Mouse (Mus musculus) heart, embryonic 11.5 days (tissue): ENCODE data around the gene Tbc1d30. TPM values are rescaled to one million over a fixed set of nuclear protein-coding genes. Genes with fewer than 3 reads are reported as not detected.

Source experiments
- ATAC-seq: fragments of 200-750 bp; cut with Nextera tagmentation; replicated peaks from 2 replicates; pipeline ENCODE4 v1.8.0; 2017; ENCODE audit warnings: moderate library complexity; ENCODE audit not compliant: insufficient number of reproducible peaks, low FRiP score, low TSS enrichment
- H3K27ac ChIP-seq: fragments of 300-500 bp; sonication (generic); 2 replicates; pipeline ENCODE4 v1.5.1; 2014; ENCODE audit warnings: mild to moderate bottlenecking, low read depth, low read length
- H3K27me3 ChIP-seq: fragments of 300-500 bp; sonication (generic); 2 replicates; pipeline ENCODE4 v1.6.1; 2014; ENCODE audit warnings: mild to moderate bottlenecking, low read length, mixed read lengths; ENCODE audit not compliant: control insufficient read depth, insufficient read depth
- H3K36me3 ChIP-seq: fragments of 300-500 bp; sonication (generic); 2 replicates; pipeline ENCODE4 v1.6.1; 2014; ENCODE audit warnings: mild to moderate bottlenecking, low read length, moderate library complexity, mixed read lengths; ENCODE audit not compliant: control insufficient read depth, insufficient read depth
- H3K4me1 ChIP-seq: fragments of 300-500 bp; sonication (generic); 2 replicates; pipeline ENCODE4 v1.6.1; 2014; ENCODE audit warnings: low read length; ENCODE audit not compliant: control insufficient read depth, insufficient read depth
- H3K4me2 ChIP-seq: fragments of 300-500 bp; sonication (generic); 2 replicates; pipeline ENCODE4 v1.6.1; 2014; ENCODE audit warnings: mild to moderate bottlenecking, moderate library complexity
- H3K4me3 ChIP-seq: fragments of 300-500 bp; sonication (generic); 2 replicates; pipeline ENCODE4 v1.5.1; 2014; ENCODE audit warnings: low read depth, low read length
- H3K9ac ChIP-seq: fragments of 300-500 bp; sonication (generic); 2 replicates; pipeline ENCODE4 v1.6.1; 2014; ENCODE audit warnings: mild to moderate bottlenecking, low read depth, low read length, moderate library complexity
- H3K9me3 ChIP-seq: fragments of 300-500 bp; sonication (generic); replicated peaks from 2 replicates; pipeline ENCODE4 v1.6.1; 2016; ENCODE audit warnings: low read length; ENCODE audit not compliant: control insufficient read depth
- WGBS: fragments of 180-500 bp; shearing (Covaris S2); extraction: QIAGEN DNeasy Blood & Tissue Kit; methylation state at CpG from one replicate; pipeline ENCODE4 v1.1.7; 2014; ENCODE audit not compliant: insufficient replicate concordance; 5-methylcytosine and 5-hydroxymethylcytosine counted together
- polyA plus RNA-seq: library from polyadenylated mRNA; unstranded; fragments of >200 nt; fragmentation: Nextera tagmentation; extraction: Ambion mirVana; gene quantifications from 2 replicates; pipeline ENCODE4 v1.2.1, GENCODE M21; 2014

The Tbc1d30 gene
- polyA plus RNA-seq = 1.1 and 1.5 TPM in 2 replicates

- H3K4me2 ChIP-seq = peak within 1 kb of the TSS; percentile 98
- H3K27ac ChIP-seq = no peak within 1 kb of the TSS
- H3K4me1 ChIP-seq = peaks cover 4% of the 10 kb centered on the region; the same call in 1 of the 2 replicates
- under 1% methylated on average over 61 of the region's 61 CpGs for WGBS
- peak; percentile 49; the same call in 1 of the 2 replicates for ATAC-seq
- no peaks in the 10 kb centered on the region for H3K36me3 ChIP-seq
- H3K9me3 ChIP-seq = no peaks in the 10 kb centered on the region
- peak within 1 kb of the TSS; percentile 67 for H3K4me3 ChIP-seq
- H3K9ac ChIP-seq = peak within 1 kb of the TSS; percentile 63
- H3K27me3 ChIP-seq = peaks cover 23% of the 10 kb centered on the region
Observed at GRCm38 (mm10) chr10:121351066-121351581, at the start of gene Tbc1d30. Gene Tbc1d30, minus strand, starts transcription at chr10:121351278.

GRCm38 (mm10) chr10:121398599-121398998 is 47.5 kb upstream of the Tbc1d30 start:
- Histone ChIP-seq H3K9ac (no peak overlapping the region), H3K27ac (no peak overlapping the region), H3K4me3 (no peak overlapping the region), H3K4me2 (no peak overlapping the region), H3K36me3 (peaks cover 6% of the 10 kb centered on the region; the same call in 1 of the 2 replicates), H3K9me3 (no peaks in the 10 kb centered on the region), H3K4me1 (peaks cover 7% of the 10 kb centered on the region), H3K27me3 (no peaks in the 10 kb centered on the region)
- WGBS = 83% methylated on average over 7 of the region's 7 CpGs
- no peak for ATAC-seq

- no peak for ATAC-seq
- Histone ChIP-seq H3K9ac (no peak overlapping the region), H3K4me1 (peaks cover 7% of the 10 kb centered on the region), H3K27ac (no peak overlapping the region), H3K4me2 (no peak overlapping the region), H3K36me3 (peaks cover 14% of the 10 kb centered on the region), H3K9me3 (no peaks in the 10 kb centered on the region), H3K27me3 (no peaks in the 10 kb centered on the region), H3K4me3 (no peak overlapping the region)
- 64% methylated on average over 20 of the region's 20 CpGs for WGBS
Observed at GRCm38 (mm10) chr10:121395542-121396176, 44.6 kb upstream of the Tbc1d30 start.

- H3K4me1 ChIP-seq = peaks cover 7% of the 10 kb centered on the region
- H3K27ac ChIP-seq = no peak overlapping the region
- H3K9me3 ChIP-seq = no peaks in the 10 kb centered on the region
- H3K4me3 ChIP-seq = no peak overlapping the region
- H3K36me3 ChIP-seq = peaks cover 14% of the 10 kb centered on the region
- no peaks in the 10 kb centered on the region for H3K27me3 ChIP-seq
- no peak overlapping the region for H3K9ac ChIP-seq
- H3K4me2 ChIP-seq = no peak overlapping the region
- WGBS = 75% methylated on average over 18 of the region's 18 CpGs
- ATAC-seq = no peak
Observed at GRCm38 (mm10) chr10:121394789-121395325, 43.8 kb upstream of the Tbc1d30 start.

- Histone ChIP-seq H3K36me3 (peaks cover 14% of the 10 kb centered on the region), H3K4me1 (peaks cover 7% of the 10 kb centered on the region), H3K9me3 (no peaks in the 10 kb centered on the region), H3K4me2 (no peak overlapping the region), H3K9ac (no peak overlapping the region), H3K4me3 (no peak overlapping the region), H3K27ac (no peak overlapping the region), H3K27me3 (no peaks in the 10 kb centered on the region)
- ATAC-seq = no peak
- 83% methylated on average over 6 of the region's 6 CpGs for WGBS
Observed at GRCm38 (mm10) chr10:121394270-121394669, 43.2 kb upstream of the Tbc1d30 start.

GRCm38 (mm10) chr10:121391901-121392300 is 40.8 kb upstream of the Tbc1d30 start:
- peaks cover 11% of the 10 kb centered on the region for H3K4me1 ChIP-seq
- no peak overlapping the region for H3K4me3 ChIP-seq
- H3K27ac ChIP-seq = no peak overlapping the region
- H3K9me3 ChIP-seq = no peaks in the 10 kb centered on the region
- no peaks in the 10 kb centered on the region for H3K27me3 ChIP-seq
- H3K4me2 ChIP-seq = no peak overlapping the region
- WGBS = 93% methylated on average over 8 of the region's 8 CpGs
- ATAC-seq = no peak
- peaks cover 22% of the 10 kb centered on the region for H3K36me3 ChIP-seq
- H3K9ac ChIP-seq = no peak overlapping the region

GRCm38 (mm10) chr10:121390602-121391001 is 39.5 kb upstream of the Tbc1d30 start:
- H3K36me3 ChIP-seq = peaks cover 16% of the 10 kb centered on the region
- H3K4me2 ChIP-seq = no peak overlapping the region
- peaks cover 14% of the 10 kb centered on the region for H3K4me1 ChIP-seq
- WGBS = 79% methylated on average over 10 of the region's 10 CpGs
- H3K9ac ChIP-seq = no peak overlapping the region
- ATAC-seq = no peak
- no peaks in the 10 kb centered on the region for H3K27me3 ChIP-seq
- H3K27ac ChIP-seq = no peak overlapping the region
- no peak overlapping the region for H3K4me3 ChIP-seq
- no peaks in the 10 kb centered on the region for H3K9me3 ChIP-seq

- Histone ChIP-seq H3K9ac (no peak overlapping the region), H3K4me2 (no peak overlapping the region), H3K27me3 (no peaks in the 10 kb centered on the region), H3K4me1 (peaks cover 19% of the 10 kb centered on the region), H3K9me3 (no peaks in the 10 kb centered on the region), H3K36me3 (peaks cover 11% of the 10 kb centered on the region), H3K4me3 (no peak overlapping the region), H3K27ac (peak overlapping the region; percentile 38; the same call in 1 of the 2 replicates)
- 23% methylated on average over 9 of the region's 9 CpGs for WGBS
- ATAC-seq = no peak
Observed at GRCm38 (mm10) chr10:121386347-121386746, 35.3 kb upstream of the Tbc1d30 start.
